Mouse (Mus musculus) CD4-positive, CD25-positive, alpha-beta regulatory T cell, adult 4 months (primary cell): ENCODE measurements around the gene Eef2kmt. TPM values are rescaled to one million over a fixed set of nuclear protein-coding genes. Genes with fewer than 3 reads are reported as not detected.

Experiments
- ATAC-seq: one replicate; pipeline ENCODE4 v1.8.0; 2017
- polyA plus RNA-seq, 2 experiments: library from polyadenylated mRNA; unstranded; fragments of 100-300 nt; shearing (Covaris generic); gene quantifications; one replicate each; pipeline ENCODE4 v1.2.1; 2017

Eef2kmt gene
- polyA plus RNA-seq, 2 experiments from 2014 or later = 49.3 to 58.5 TPM

DNA sequence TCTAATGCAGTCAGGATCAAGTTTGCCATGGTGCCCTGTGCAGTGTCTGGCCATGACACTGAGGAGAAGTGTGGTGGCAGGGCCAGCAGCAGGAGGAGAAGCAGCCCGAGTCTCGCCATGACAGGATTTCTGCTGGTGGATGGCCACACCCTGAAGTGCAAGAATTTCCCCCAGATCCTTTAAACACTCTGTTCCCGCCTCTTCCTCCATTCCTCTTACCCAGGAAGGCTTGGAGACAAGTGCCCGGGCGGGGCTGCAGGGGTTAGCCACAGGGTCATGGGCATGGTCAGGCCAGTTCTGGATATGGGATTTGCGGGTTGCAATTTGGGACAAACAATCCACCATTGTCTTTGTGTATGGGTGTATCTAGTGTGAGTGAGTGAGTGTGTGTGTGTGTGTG, 33.6 kb downstream of the Eef2kmt start, which contains the start of gene AU021092:
Gene AU021092, minus strand, starts transcription at position 160 of the 400 bp plus-strand sequence.
- ATAC-seq = no peak

DNA sequence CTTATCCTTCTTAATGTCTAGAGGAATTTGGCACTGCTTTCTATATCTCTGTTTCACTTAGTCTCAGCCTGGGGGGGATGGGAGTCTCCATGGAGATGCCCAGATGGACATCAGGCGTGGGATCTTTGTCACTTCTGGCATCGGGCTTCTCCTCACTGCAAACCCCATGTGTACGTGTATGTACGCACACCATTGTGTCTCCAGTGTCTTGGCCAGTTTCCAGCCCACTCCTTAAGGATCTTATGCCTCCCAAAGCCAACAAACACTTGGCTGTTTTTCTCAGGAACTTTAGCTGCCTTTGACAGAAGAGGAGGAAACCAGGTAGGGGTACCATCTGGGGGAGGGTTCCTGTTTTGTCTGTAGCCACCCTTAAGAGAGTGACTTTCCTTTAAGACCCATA, 34.4 kb downstream of the Eef2kmt start:
- ATAC-seq = no peak

DNA sequence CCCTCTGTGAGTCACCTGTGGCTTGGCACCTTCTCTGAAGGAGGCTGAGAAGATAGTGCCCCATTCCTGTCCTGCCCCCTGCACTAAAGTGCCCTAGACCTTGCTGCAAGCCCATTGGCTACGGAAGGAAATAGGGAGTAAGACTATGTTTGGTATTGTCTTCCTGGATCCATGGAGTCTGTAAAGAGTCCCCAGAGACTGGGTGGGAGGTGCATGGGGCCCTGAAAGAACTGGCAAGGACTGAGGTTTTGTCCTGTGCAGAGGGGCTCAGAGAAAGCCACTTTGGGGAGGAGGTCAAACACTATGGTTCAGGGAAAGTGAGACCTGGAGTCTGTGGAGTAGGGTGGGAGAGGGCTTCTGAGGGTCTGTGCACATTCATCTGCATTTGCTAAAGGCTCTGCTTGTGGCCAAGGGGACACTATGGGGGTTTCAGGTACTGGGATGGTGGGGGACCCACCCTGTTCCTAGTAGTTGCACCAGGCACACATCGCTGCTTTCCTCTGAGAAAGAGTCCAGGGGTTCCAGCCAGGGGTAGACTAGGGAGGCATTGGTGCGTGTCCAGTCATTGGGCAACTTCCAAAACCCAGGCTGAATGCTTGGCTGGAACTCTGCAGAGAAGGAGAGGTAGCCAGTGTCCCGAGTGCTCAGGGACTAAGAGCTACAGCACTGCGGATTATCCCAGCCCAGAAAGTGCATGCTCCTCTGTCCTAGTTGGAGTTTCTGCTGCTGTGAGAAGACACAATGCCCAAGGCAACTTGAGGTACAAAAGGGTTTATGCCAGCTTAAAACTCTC, 38.2 kb downstream of the Eef2kmt start:
- ATAC-seq = no peak

DNA sequence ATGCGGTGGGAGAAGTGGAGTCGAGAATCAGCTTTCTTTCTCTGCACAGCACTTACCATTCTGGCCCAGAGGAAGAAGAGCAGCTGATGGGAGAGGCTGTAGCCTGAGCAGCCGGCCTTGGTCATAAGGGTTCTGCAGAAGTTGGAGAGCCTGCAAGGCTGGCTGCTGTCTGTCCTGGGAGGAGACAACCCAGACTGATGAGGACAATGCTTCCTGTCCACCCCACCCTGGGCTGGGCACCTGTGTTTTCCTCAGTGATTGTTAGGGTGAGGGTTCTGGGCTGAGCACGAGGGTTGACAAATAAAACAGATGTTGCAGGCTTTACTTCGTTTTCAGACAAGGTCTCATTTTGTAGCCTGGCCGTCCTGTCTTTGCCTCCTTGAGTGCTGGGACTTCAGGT, 39.1 kb downstream of the Eef2kmt start:
- no peak for ATAC-seq

DNA sequence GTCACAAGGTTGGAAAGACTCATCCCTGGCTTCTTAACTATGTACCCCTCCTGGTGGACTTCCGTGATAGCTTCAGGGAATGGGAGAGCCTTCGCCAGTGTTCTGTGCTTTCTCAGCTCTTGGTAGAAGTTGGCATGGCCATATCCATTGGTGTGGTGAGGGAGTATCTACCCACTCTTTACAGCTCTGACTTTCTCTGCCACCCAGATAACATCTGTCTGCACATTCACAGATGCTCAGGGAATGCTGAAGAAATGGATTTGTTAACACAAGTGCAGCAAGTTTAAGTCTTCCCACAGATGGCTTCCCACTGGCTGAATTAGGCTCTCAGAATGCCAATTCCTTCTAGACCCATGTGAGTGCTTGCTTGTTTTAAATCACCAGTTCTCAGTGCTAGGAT, 41.7 kb downstream of the Eef2kmt start:
- no peak for ATAC-seq

DNA sequence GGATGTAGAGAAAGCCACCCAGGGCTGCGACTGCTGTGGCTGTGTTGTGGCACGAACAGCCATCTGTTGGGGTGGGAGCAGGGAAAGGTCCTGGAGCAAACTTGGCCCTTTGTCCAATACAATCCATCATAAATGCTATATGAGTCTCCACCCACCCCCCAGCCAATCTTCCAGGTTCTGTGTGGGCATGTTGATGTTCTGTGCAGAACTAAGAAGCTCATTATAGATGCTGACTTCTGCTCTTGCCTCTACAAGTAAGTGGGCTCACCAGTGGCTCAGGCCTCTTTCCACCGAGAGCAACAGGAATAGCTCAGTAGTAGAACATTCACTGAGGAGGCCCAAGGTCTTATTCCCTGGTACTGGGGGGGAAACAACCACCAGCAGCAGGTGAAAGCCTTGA, 43.6 kb downstream of the Eef2kmt start:
- ATAC-seq = no peak

DNA sequence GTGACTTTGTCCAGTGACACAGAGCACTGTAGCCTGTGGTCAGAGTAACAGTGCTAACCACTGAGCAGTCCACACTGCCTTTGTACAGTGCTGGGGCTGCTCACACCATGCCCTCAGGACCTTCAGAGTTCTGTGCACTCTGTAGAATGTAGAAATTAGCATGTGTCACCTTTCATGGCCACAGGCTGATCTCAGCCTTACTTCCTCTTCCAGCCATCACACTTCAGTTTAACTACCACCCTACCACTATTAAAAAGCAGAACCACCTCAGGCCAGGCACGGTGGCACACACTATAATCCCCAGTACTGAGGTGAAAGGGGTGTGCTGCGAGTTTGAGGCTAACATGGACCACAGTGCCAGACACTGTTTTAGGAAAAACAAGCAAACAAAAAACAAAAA, 45.4 kb downstream of the Eef2kmt start:
- ATAC-seq = no peak

DNA sequence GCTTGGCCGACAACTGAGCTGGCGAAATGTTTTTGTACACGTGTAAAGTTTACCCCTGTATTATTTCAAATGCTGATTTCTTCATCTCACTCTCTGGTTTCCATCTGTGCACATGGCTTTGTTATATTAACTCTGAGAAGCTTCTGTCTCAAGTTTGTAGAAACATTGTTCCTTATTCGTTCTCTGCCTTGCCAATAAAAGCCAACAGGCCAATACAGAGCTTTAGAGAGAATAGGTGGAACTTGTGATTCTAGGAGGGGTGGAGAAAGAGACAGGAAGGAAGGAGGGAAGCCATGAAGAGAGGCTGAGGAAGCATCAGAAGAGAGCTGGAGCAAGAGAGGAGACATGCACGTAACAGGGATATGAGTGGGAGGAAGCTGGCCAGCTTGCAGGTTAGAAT, 49.7 kb downstream of the Eef2kmt start:
- no peak for ATAC-seq

DNA sequence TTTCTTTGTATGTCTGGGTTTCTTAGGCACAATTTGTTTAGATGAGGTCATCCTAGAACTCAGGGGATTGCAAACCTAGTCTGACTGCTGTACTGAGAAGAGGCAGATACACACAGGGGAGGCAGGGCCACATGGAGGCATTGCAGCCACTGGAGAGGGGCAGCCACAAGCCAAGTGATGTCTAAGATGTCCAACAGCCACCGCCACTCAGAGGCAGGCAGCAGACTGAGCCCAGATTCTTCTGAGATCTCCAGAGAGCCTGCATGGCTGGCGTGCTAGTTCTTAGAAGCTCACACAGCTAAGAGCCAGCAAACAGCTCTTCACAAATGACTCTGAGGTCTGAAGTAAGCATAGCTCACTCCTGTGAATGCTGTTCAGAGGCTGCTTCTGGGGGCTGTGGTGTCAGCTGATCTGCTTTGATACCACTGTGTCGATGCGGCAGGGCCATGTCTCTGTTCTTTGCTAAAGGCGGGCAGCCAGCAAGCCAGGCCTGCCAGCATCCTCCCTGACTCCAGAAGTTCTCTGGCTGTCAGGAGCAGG, 50.3 kb downstream of the Eef2kmt start:
- ATAC-seq = no peak

DNA sequence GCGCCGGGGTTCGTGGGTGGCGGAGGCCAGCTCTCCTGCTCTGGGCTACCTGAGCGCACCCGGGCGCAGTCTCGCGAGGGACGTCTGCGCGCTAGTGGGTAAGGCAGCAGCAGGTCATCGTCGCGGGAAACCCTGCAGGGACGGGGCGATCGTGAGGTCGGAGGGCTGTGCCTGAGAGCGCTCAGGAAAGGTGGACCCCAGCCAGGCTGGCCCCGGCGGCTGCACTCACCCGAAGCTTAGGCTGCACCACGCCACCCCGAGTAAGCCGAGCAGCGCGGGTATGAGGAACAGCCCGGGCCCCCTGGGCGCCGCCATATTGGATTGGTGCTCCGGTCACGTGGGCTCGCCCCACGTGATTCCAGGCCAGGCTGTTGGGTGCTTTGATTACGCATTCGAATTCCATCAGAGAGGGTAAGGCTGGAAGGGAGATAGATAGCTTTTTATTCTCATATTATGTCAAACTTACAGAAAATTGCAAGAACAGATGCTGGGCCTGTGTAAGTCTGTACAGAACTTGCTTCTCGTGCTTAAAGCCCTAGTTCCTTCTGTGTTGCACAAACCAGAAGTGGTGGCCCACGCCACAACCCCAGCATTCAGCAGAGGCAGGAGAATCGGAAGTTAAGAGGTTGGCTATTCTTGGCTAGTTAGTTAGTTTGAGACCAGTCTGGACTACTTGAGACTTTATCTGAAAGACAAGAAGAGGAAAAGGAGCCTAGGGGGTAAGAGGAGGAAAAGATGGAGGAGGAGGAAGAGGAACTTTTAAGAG, 51.9 kb downstream of the Eef2kmt start, which contains the start of gene Nagpa:
Gene Nagpa, minus strand, starts transcription at position 345 of the 766 bp plus-strand sequence.
- peak; percentile 88 for ATAC-seq

DNA sequence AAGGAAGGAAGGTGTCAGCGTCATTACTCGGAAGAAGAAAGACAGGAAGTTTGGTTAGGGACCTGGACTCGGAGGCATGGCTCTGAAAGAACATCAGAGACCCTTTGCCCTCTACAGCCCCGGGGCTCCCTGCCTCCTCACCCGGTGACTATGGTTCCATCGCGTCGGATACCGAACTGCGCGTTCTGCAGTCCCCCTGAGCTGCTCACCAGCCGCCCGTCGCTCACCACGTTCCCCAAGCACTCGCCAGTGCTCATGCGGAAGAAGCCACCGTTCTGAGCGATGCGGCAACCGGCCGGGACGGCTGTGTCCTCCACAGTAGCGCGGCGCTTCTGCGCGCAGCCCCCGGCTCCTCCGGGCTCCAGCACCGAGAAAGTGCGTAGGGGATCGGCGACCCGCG, 52.6 kb downstream of the Eef2kmt start:
- peak; percentile 51 for ATAC-seq

DNA sequence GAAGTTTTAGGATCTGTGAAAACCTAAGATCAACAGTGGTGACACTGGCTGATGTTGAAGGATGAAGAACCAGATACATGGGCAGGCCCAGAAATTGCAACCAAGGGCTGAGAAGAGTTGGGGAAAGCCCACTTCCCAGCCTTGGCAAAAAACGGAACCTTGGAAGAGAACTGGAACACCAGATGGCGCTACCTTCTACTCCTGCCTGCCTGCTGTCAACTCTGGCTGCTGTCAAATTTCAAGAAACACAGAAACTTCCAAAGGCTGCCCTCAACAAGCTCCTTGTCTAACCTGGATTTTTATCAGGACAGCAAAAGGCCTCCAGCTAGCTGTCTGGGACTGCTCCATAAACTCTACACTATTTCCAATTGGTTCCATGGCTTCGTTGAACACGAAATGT, 53.1 kb downstream of the Eef2kmt start:
- peak; percentile 17 for ATAC-seq

DNA sequence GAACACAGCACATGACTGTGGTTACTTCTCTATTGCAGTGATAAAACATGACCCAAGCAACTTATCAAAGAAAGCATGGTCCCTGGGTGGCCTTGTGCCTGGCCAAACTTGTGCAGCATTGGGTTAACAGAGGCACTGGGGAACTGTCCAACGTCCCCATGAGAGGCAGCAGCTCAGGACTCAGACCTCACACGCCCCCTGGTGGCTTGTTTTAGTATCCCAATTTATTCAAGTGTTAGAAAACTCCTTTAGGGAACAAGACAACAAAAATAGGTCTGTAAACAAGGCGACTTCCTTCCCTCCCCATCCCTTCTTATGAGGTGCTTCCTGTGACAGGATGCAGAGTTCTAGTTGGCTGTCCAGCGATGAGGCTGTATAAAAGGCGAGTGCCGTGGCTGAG, 60.7 kb downstream of the Eef2kmt start:
- no peak for ATAC-seq

Other genes with a start within 250 kb of the Eef2kmt start
- not detected for gene Smim22, start 248.7 kb downstream of the Eef2kmt start, polyA plus RNA-seq
- 10 to 100 TPM; 19.8 to 35.0 TPM for gene Rogdi, start 242.4 kb downstream of the Eef2kmt start, polyA plus RNA-seq
- 100 to 1,000 TPM in 1 of 2 experiments, 10 to 100 TPM in 1; 79.0 to 130 TPM for gene Glyr1, start 206.1 kb downstream of the Eef2kmt start, polyA plus RNA-seq
- 10 to 100 TPM; 36.8 to 48.4 TPM for gene Ubn1, start 205.9 kb downstream of the Eef2kmt start, polyA plus RNA-seq
- under 1 TPM; 0.11 to 0.23 TPM for gene Ppl, start 123.6 kb downstream of the Eef2kmt start, polyA plus RNA-seq
- gene Sec14l5, start 108.9 kb downstream of the Eef2kmt start, polyA plus RNA-seq = not detected
- 10 to 100 TPM; 15.5 to 21.6 TPM for gene Nagpa, start 52.0 kb downstream of the Eef2kmt start, polyA plus RNA-seq
- gene AU021092, start 33.7 kb downstream of the Eef2kmt start, polyA plus RNA-seq = not detected
- 10 to 100 TPM; 22.1 to 31.7 TPM for gene Alg1, start 22.4 kb downstream of the Eef2kmt start, polyA plus RNA-seq